Mouse (Mus musculus): ENCODE data around the gene Slc37a4. TPM values are rescaled to one million over a fixed set of nuclear protein-coding genes. Genes with fewer than 3 reads are reported as not detected.
"Not testable (repeated sequence)": the region's sequence is repeated elsewhere in the genome, so short reads cannot be mapped to it uniquely, and the experiment has no call there.

The Slc37a4 gene
- total RNA-seq, 4 experiments from 2014 or later, result 22.5 to 24.5 (median 22.9) TPM

- DNase-seq (ENCODE audit: low spot score), result no peak
Observed at GRCm38 (mm10) chr9:44398551-44398950, 1.9 kb downstream of the Slc37a4 start.

- DNase-seq (ENCODE audit: low spot score), result no peak
Observed at GRCm38 (mm10) chr9:44399114-44399794, 2.6 kb downstream of the Slc37a4 start.

GRCm38 (mm10) chr9:44399795-44400114, 3.1 kb downstream of the Slc37a4 start:
- no peak for DNase-seq (ENCODE audit: low spot score)

GRCm38 (mm10) chr9:44401081-44401480, 4.4 kb downstream of the Slc37a4 start:
- DNase-seq (ENCODE audit: low spot score), result peak; percentile 68

- no peak for DNase-seq (ENCODE audit: low spot score)
Observed at GRCm38 (mm10) chr9:44405011-44405410, 8.4 kb downstream of the Slc37a4 start.

- DNase-seq (ENCODE audit: low spot score), result peak; percentile 95
Observed at GRCm38 (mm10) chr9:44406906-44407751, 10.5 kb downstream of the Slc37a4 start, which contains the start of the genes Rps25 and Trappc4. TSS of gene Rps25 (plus strand) at chr9:44407139. TSS of gene Trappc4 (minus strand) at chr9:44407600.

- no peak for DNase-seq (ENCODE audit: low spot score)
Observed at GRCm38 (mm10) chr9:44407752-44408097, 11.1 kb downstream of the Slc37a4 start.

- not testable (repeated sequence) for DNase-seq (ENCODE audit: low spot score)
Observed at GRCm38 (mm10) chr9:44408693-44409092, 12.0 kb downstream of the Slc37a4 start.

GRCm38 (mm10) chr9:44410647-44411336, 14.1 kb downstream of the Slc37a4 start:
- DNase-seq (ENCODE audit: low spot score), result no peak

- DNase-seq (ENCODE audit: low spot score), result no peak
Observed at GRCm38 (mm10) chr9:44411601-44412130, 15.0 kb downstream of the Slc37a4 start.

GRCm38 (mm10) chr9:44412306-44412705, 15.7 kb downstream of the Slc37a4 start:
- DNase-seq (ENCODE audit: low spot score), result no peak

GRCm38 (mm10) chr9:44412781-44413180, 16.1 kb downstream of the Slc37a4 start:
- no peak for DNase-seq (ENCODE audit: low spot score)

GRCm38 (mm10) chr9:44417156-44417891, 20.7 kb downstream of the Slc37a4 start:
- DNase-seq (ENCODE audit: low spot score), result no peak

GRCm38 (mm10) chr9:44417892-44418363, 21.3 kb downstream of the Slc37a4 start:
- peak; percentile 96 for DNase-seq (ENCODE audit: low spot score)

- no peak for DNase-seq (ENCODE audit: low spot score)
Observed at GRCm38 (mm10) chr9:44418519-44419385, 22.1 kb downstream of the Slc37a4 start, which contains the start of gene Ccdc84. TSS of gene Ccdc84 (minus strand) at chr9:44418569.

GRCm38 (mm10) chr9:44419730-44420129, 23.1 kb downstream of the Slc37a4 start:
- not testable (repeated sequence) for DNase-seq (ENCODE audit: low spot score)

- no peak for DNase-seq (ENCODE audit: low spot score)
Observed at GRCm38 (mm10) chr9:44420280-44420898, 23.7 kb downstream of the Slc37a4 start.

GRCm38 (mm10) chr9:44423576-44423975, 26.9 kb downstream of the Slc37a4 start:
- DNase-seq (ENCODE audit: low spot score), result no peak

- no peak for DNase-seq (ENCODE audit: low spot score)
Observed at GRCm38 (mm10) chr9:44432577-44433185, 36.0 kb downstream of the Slc37a4 start.
